Mouse (Mus musculus): ENCODE results near the gene Cox7a2.

DNA sequence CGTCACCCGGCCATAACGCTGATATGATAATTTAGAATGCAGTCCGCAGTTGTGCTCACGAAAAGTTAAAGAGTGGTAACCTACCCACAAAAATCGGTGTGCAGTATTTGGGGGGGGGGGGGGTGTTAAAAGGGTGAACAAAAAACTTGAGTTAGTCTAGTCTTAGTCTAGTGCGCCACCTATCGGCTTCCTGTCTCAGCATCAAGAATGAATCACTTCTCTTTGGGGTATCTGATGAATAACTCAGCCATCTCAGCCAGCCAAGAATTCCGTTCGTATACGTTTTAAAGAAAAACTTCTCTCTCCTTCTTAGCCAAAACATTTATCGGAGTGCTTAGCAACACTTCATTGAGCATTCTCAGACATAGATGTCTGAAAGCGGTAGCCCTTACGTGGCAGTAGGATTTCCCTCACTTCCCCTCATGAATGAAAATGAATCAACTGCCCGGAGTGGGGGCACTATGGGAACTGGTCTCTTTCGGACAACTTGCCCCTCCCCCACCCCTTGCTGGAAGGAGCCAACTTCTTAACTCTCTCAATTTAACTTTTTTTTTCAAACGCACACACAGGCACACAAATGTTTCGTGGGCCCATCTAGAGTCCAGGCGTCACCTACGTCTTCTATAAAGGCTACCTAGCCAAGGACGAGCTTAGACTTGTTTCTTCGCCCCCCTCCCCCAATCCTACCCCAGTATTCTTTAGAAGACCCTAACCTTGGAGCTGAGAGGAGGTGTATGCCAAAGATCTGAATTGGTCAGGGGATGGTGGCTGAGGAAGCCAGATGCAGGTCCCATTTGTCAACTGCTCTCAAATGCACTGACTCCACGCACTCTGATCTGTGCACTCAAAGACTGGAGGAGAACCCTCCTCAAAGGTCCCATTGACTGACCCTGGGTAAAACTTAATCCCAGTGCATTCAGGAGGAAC is 42.5 kb downstream of the Cox7a2 start:
- TF ChIP-seq CTCF (IDR thresholded peaks at IDR 0.05; ENCODE audit: control insufficient read depth, insufficient read depth, low read length) (no peak), POLR2A (IDR thresholded peaks at IDR 0.05; ENCODE audit: borderline replicate concordance, control insufficient read depth, low read depth, low read length) (no peak)

Measured in bone marrow, adult 2 months (tissue).